Mouse (Mus musculus) gastrocnemius, adult 2 months (tissue): Measurements from ENCODE around the gene Capn1. TPM values are rescaled to one million over a fixed set of nuclear protein-coding genes. Genes with fewer than 3 reads are reported as not detected.

ENCODE experiments used
- DNase-seq: peaks from one replicate; pipeline ENCODE4 v3.0.0; 2022
- H3K27ac ChIP-seq: fragments of 200-600 bp; 2 replicates; pipeline ENCODE4 v1.8.1; 2022; ENCODE audit warnings: mild to moderate bottlenecking
- H3K4me3 ChIP-seq: fragments of 200-600 bp; 2 replicates; pipeline ENCODE4 v1.8.1; 2022; ENCODE audit warnings: mild to moderate bottlenecking, moderate library complexity
- CTCF ChIP-seq: fragments of 200-600 bp; IDR thresholded peaks from 2 replicates; pipeline ENCODE4 v1.8.1; 2022; ENCODE audit warnings: antibody characterized with exemption, mild to moderate bottlenecking, moderate library complexity
- intact Hi-C: fragments of 180-260 bp; cut with DNase I; formaldehyde crosslinking; loops from one replicate; pipeline ENCODE4 v1.15.1; 2025
- total RNA-seq, 2 experiments: library from RNA; stranded (reverse); gene quantifications; 2 replicates each; pipeline ENCODE4 v1.2.3; 2021

Gene Capn1
- total RNA-seq, 2 experiments from 2014 or later: 87.0 to 93.7 TPM

- intact Hi-C loops: no loop called here
- no peak for DNase-seq
- no peak for TF ChIP-seq CTCF
- H3K4me3 ChIP-seq: no peak overlapping the region
- no peak overlapping the region for H3K27ac ChIP-seq
Measured at GRCm38 (mm10) chr19:6030520-6031280, 15.0 kb upstream of the Capn1 start.

GRCm38 (mm10) chr19:6029426-6029825 is 13.7 kb upstream of the Capn1 start:
- no peak overlapping the region for H3K27ac ChIP-seq
- no peak overlapping the region for H3K4me3 ChIP-seq
- intact Hi-C loops: no loop called here
- DNase-seq: no peak
- TF ChIP-seq CTCF: no peak

- Histone ChIP-seq H3K27ac (no peak overlapping the region), H3K4me3 (no peak overlapping the region)
- intact Hi-C loops: no loop called here
- TF ChIP-seq CTCF: no peak
- DNase-seq: no peak
Measured at GRCm38 (mm10) chr19:6028991-6029390, 13.3 kb upstream of the Capn1 start.

GRCm38 (mm10) chr19:6023930-6024329 is 8.2 kb upstream of the Capn1 start:
- DNase-seq: no peak
- Histone ChIP-seq H3K4me3 (no peak overlapping the region), H3K27ac (no peak overlapping the region)
- intact Hi-C loops: no loop called here
- TF ChIP-seq CTCF: no peak

- no peak for TF ChIP-seq CTCF
- no peak overlapping the region for H3K27ac ChIP-seq
- H3K4me3 ChIP-seq: no peak overlapping the region
- no peak for DNase-seq
- intact Hi-C loops: no loop called here
Measured at GRCm38 (mm10) chr19:6023059-6023458, 7.4 kb upstream of the Capn1 start.

- no peak for DNase-seq
- intact Hi-C loops: no loop called here
- Histone ChIP-seq H3K27ac (no peak overlapping the region), H3K4me3 (no peak overlapping the region)
- TF ChIP-seq CTCF: no peak
Measured at GRCm38 (mm10) chr19:6020276-6020675, 4.6 kb upstream of the Capn1 start.

GRCm38 (mm10) chr19:6018142-6019089 is 2.7 kb upstream of the Capn1 start:
- intact Hi-C loops: loop anchor here (1.0 to 5.0 kb wide), 2 partner anchors 53 to 96 kb away; partner anchors contain the start of gene Cdc42ep2
- H3K27ac ChIP-seq: peak overlapping the region; percentile 97
- no peak overlapping the region; the same call in 1 of the 2 replicates for H3K4me3 ChIP-seq
- TF ChIP-seq CTCF: no peak; the same call in none of the 2 replicates
- peak; percentile 93 for DNase-seq

- Histone ChIP-seq H3K27ac (peak overlapping the region; percentile 97), H3K4me3 (peak overlapping the region; percentile 73)
- TF ChIP-seq CTCF: peak; percentile 35
- intact Hi-C loops: loop anchor here (5.0 kb wide), 1 partner anchor 94 kb away; the partner anchor contains the start of gene Cdc42ep2
- DNase-seq: peak; percentile 35
Measured at GRCm38 (mm10) chr19:6016532-6016931, 835 bp upstream of the Capn1 start.

- intact Hi-C loops: loop anchor here (1.0 to 5.0 kb wide), 2 partner anchors 50 to 93 kb away; partner anchors contain the start of gene Cdc42ep2
- H3K27ac ChIP-seq: peak overlapping the region; percentile 97
- peak; percentile 78 for DNase-seq
- H3K4me3 ChIP-seq: peak overlapping the region; percentile 73
- TF ChIP-seq CTCF: no peak
Measured at GRCm38 (mm10) chr19:6014991-6015510, 646 bp downstream of the Capn1 start.

GRCm38 (mm10) chr19:6013691-6014090 is 2.0 kb downstream of the Capn1 start:
- DNase-seq: peak; percentile 26
- TF ChIP-seq CTCF: no peak
- Histone ChIP-seq H3K27ac (peak overlapping the region; percentile 97), H3K4me3 (peak overlapping the region; percentile 73)
- intact Hi-C loops: loop anchor here (1.0 kb wide), 1 partner anchor 48 kb away; no protein-coding TSS in a partner anchor

GRCm38 (mm10) chr19:6009137-6009536 is 6.6 kb downstream of the Capn1 start:
- Histone ChIP-seq H3K4me3 (no peak overlapping the region), H3K27ac (no peak overlapping the region)
- TF ChIP-seq CTCF: no peak
- no peak for DNase-seq
- intact Hi-C loops: no loop called here

GRCm38 (mm10) chr19:6007013-6007412 is 8.7 kb downstream of the Capn1 start:
- intact Hi-C loops: no loop called here
- no peak overlapping the region for H3K27ac ChIP-seq
- H3K4me3 ChIP-seq: no peak overlapping the region
- DNase-seq: no peak
- TF ChIP-seq CTCF: no peak
